Mouse (Mus musculus) heart, adult 2 months (tissue): ENCODE data around the gene Trim46.
A peak's percentile ranks its signal among the peaks of the same experiment; 100 is the strongest.

Experiments
- CTCF ChIP-seq: fragments of 200-600 bp; IDR thresholded peaks from 2 replicates; pipeline ENCODE4 v1.8.1; 2022; ENCODE audit warnings: antibody characterized with exemption, mild to moderate bottlenecking, moderate library complexity
- POLR2A ChIP-seq: fragments of 200-500 bp; IDR thresholded peaks from 2 replicates; pipeline ENCODE4 v1.6.1; 2011; ENCODE audit warnings: mild to moderate bottlenecking, low read depth, low read length, control low read depth; ENCODE audit not compliant: insufficient read depth

DNA sequence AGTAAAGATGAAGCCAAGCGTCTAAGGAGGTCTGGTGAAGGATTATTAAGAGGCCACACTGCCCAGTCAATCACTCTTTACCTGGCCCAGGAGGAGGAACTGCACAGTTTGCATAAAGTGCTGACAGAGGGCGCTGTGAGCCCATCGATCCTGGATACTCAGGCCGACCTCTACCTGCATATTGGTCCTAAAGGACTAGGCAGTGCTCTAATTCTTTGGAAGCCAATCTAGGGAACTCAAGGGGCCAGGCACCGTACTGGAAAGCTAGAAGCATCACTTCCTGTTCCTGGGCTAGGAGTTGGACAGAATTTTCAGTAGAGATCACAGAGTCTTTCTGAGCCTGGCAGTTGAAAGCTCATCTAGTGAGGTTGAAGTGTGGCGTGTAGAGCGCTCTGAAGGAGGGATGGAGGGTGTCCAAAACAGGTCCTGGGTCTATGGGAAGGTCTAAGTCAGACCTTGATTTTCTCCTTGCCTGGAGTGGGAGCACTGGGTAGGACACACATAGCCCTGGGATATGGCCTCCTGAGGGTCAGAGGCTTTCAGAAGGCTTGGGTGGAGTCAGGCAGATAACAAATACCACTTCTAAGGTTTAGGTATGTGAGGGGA is 4.4 kb upstream of the Trim46 start:
- TF ChIP-seq POLR2A (peak; percentile 62; the same call in 1 of the 2 replicates), CTCF (peak; percentile 93)
